Mouse (Mus musculus): ENCODE data around the gene Prep.
"Not testable (repeated sequence)": the region's sequence is repeated elsewhere in the genome, so short reads cannot be mapped to it uniquely, and the experiment has no call there.

Gene Prep

DNA sequence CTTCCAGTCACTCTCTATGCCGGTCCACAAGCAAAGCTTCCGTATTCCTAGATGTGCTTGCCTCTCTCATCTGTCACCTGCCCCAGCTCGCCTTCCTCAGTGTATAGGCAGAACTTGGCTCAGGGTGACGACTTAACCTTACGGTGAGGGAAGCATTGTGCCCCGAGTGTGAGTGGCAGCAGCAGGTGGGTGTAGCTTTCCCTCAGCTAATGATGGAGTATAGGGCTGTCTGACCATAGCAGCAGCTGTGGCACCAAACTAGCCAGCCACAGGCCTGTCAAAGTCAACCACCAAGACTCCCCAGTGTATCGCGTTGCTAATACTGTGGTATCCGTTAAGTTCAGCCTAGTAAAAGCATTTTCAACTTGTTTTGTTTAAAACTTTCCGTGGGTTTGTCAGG is 9.6 kb downstream of the Prep start:
- DNase-seq = no peak

DNA sequence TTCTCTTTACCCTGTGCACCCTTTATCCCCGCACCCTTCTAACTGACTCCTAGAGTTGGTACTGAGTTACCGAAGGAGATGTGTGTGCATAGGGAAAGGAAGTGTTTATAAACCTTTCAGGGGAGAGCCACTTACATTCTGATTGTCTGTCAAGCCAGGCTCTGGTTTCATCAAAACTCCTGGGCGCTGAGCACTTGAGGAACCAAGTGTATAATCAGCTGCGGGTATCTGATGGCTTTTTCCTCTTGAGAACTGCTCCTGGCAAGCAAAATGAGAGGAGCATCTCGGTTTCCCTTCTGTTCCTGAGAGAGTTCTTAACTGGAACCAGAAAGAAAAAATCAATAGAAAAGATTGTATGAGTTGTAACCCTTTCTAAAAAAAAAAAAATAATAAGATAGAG is 10.3 kb downstream of the Prep start:
- no peak for DNase-seq

DNA sequence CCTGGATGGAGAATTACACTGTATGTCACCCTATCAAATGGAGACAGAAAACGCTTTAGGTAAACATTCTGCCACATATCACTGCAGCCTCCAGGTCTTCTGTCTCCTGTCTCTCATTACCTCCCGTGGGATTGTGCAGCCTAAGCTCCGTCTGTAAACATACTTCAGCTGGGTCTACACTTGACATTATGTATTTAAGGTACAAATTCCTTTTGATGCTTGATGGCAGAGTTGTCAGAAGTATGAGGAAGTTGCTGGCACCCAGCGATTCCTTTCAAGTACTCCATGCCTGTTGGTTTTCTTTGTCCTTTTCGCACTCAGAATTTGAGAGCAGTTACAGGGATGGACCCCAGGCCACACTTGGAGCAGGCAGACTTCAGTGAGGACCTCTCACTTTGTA is 12.8 kb downstream of the Prep start:
- DNase-seq = no peak

DNA sequence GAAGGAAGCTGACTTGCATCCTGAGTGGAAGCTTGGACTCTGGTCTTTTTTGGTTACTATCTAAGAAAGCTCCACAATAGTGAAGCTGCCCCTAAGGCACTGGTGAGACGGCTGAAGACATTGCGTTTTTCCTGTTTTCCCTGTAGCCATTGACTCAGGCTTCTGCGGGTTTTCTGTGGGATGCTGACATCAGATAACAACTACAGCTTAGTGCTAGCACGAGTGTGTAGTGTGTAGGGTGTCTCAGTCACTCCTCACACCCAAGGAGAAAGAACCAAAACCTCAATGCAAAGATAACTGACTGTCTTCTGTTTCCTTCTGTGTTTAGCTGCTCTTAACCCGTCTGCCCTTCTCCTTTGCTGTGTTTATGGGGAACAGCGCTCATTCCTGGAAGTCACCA is 13.5 kb downstream of the Prep start:
- no peak for DNase-seq

DNA sequence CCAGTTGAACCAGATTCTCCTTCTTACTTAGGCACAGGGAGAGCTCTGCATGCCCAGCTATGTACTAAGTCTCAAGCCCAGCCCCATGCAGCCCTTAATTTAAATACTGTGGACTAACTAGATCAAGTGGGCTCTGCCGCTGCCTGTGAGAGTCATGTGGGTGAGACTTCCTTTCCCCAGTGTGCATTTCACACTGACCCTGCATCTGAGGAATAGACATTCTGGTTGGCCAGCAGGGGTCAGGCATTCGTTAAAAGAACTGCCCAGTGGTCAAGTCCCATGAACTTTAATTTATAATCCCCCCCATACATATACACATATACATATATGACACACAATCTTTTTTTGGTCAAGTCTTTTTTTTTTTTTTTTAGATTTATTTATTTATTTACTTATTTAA is 15.7 kb downstream of the Prep start:
- no peak for DNase-seq

DNA sequence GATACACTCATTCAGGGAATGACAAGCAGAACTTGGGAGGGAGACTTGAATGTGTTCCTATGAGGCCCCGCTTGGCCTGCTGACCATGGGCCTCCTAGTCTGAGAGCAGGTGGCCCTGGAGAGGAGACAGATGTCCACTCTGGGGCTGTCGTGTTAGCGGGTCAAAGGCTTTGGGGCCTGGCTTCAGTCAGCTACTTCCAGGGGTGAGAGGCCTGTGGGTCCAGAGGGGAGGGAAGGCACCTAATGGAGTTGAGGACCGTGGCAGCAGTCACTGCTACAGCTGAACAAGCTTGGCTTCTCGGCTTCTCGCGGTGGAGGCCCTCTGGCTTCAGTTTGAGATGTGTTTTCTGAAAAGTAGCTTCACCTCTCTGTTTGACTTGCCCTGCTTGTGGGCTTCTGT is 17.0 kb downstream of the Prep start:
- not testable (repeated sequence) for DNase-seq

DNA sequence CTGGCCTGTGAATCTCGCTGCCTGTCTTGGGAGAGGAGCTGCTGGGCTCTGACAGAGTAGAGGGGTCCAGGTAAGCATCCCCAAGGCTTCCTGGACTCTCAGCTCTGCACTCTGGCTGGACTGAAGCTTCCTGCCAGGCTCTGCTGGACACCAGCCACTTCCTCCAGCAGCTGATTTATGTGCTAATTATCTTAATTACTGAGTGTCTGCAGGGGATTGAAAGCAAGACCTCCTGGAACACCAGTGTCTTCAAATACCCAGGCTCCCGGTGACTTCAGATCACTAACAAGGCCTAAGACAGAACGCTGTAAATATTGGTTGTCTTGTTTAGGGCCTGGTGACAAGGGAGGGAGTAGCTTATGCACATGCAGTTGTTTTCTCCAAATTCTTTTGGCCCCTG is 17.5 kb downstream of the Prep start:
- DNase-seq = no peak

DNA sequence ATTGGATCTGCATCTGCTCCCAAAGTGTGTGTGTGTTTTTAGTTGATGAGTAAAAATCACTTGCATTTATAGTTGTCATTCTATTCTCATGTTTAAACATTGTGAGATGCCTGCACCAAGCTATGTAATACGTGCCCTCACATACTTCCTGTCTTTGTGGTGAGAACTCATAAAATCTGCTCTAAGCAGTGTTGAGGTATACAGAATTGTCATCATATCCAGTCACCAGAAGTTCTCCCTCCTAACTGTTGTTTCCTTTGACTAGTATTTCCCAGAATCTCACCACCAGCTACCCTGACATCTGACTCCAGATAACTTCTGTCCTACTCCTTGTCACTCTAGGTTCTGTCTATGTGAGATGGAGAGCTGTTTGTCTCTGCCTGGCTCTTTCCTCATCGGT is 18.3 kb downstream of the Prep start:
- DNase-seq = no peak

DNA sequence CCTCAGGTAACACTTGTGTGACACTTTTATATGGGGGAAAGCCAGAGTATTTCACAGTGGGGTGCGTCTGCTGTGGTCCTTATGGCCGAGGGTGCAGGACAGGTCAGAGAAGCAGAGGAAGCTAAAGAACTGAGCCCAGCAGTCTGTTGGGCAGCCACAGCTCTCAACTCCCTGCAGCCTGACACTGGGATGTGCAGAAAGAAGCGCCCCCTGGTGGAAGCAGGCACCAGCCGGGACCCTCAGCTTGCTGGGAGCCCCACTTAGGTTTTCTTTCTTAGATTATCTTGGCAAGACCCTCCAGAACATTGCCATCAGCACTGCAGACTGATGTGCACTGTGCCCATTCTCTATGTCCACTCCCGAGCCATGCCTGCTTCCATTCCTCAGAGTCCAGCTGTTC is 19.6 kb downstream of the Prep start:
- no peak for DNase-seq

DNA sequence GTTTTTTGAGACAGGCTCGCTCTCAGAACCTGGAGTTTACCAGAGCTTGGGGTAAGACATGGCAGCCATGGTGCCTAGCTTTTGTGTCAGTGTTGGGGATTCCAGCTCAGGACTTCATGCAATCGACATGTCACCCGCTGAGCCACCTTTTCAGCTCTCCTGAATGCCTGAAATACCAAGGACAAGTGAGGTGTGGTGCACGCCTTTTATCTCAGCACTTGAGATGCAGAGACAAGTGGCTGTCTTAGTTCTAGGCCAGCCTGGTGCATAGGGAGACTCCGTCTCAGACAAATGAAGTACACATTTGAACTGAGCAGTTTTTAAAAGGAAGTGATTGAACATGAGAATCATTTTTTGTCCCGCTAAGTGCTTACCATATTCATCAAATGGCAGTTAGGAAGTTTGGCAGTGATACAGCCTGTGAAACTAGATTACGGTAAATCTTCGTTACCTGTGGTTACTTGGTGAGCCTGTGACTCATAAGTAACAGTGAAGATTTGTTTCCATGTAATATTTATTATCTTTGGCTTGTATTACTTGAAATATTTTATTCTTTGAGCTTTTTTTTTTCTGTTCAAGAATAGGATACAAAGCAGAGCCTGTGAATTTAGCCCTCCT is 24.6 kb downstream of the Prep start:
- no peak for DNase-seq

DNA sequence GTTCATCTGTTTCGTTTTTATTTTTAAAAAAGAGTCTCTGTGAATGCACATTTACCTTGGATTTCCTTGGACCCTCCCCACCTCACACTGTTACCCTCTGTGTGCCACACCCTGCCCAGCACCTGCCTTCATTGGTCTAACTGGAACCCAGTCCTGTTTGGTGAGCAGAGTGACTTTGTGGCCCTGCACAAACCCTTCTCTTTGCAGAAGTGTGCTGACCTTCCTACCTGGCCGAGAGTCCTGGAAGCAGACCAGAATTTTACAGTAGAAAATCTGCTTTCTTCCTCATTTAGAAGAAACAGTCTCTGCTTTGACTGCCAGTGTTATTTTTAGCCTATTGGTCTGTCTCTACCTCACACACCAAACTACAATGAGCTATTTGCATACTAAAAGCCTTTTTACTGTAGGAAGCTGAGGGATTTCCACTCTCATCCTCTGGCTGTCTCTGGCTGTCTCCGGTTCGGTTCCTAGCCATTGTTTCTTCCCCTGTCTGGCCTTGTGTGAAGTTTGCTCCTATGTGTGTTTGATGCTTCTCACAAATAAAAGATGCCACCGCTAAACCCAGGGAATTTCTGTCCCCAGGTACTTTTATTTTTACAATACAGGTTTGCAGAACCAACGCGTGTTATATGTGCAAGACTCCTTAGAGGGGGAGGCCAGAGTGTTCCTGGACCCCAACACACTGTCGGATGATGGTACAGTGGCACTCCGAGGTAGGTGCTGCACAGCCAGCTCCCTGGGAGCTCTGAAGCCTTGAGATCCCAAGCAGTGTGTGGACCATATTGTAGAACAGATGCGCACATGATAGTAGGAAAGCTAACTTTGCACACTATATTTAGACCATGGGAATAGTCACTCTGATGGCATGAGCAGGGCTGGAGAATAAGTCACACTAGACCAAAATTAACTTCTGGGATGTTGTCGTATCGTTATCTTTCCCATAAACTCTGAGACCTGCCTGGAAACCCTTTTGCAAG is 25.4 kb downstream of the Prep start:
- DNase-seq = no peak

DNA sequence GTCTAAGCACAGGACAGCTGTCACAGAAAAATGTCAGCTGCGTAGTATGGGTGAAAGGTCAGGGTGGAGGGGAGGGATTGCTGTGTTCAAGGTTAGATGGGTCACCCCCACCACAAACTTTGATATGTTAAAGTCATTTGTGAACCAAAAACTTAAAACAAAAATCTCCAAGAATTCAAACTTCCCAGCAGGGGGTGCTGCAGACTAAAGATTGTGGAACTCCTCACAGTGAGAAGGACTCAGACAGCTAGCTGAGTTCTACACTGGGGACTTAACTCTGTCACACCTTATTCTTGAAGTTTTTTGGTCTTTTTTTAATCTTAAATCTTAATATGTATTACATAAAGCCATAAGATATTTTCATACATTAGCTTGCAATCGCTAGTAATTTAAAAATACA is 31.7 kb downstream of the Prep start:
- no peak for DNase-seq

DNA sequence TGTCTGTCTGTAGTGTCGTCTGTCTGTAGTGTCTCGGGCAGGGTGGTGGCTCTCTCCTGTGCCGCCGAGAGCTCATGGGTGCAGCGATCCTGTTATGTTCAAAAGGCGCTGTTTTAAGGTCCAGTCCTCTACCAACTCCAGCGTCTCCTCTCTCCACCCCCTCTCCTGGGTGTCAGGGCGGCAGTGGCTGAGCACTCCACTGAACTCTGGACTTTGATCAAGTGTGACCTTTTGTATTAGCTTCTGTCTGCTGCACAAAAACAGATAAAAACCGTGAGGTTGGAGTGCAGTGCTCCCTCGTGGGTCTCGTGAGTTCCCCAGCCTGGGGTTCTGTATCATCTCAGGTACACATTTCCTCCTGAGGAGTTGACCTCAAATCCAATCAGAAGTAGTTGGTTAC is 33.5 kb downstream of the Prep start:
- peak; percentile 43 for DNase-seq

DNA sequence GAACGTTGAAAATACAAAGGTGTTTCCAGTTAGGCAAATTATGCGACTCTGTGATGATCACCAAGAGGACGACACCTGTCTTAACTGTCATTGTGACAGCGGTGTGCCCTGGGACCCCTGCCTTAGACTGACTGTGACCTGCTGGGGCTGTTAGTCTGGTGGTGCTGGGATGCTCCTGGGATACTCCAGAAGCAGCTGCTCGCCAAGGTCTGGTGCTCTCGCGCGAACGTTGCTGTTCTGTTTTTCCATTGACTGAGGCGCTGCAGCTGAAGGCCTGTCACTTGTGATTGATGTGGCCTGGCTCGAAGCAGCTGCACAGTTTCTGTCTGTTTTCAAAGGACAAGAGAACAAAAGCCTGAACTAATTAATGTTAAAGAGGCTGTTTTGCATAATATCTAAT is 36.2 kb downstream of the Prep start:
- DNase-seq = peak; percentile 7

DNA sequence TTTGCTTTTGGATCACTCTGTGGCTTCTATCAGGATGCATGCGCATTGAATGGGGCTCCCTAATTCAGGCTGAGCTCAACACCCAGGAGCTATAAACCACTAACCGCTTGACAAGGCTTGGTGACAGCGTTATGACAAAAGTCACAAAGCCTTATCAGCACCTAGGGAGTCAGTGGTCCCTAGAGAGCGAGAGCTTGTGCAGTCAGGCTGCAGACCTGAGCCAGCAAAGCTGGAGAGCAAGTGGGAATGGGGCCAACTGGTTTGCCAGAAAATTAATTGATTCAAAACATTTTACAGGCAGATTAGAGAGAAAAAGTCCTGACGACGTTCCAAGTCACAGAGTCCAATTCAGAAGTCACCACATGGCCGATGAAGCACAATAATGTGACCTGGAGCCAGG is 37.1 kb downstream of the Prep start:
- DNase-seq = peak; percentile 56

DNA sequence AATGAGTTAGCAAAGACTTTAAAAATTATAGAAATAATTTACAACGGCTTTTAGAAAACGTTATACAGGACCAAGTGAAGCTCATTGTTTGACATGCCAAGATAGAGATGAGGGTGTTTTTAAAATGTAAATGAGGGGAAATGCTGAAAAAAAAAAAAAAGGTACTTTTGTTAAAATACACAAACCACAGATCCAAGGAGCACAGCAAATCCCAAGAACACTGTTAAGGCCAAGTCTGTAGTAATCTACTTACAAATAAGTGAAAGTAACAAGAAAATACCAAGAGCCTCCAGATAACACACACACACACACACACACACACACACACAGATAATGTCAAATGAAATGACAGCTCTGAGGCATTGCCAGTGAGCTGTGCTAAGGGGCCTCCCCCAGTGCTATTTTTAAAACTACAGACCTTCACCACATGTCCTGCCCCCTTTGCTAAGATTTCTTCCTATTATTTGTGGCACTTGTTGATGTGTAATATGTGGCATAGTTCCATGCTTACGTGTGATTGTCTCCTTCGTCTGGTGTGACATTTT is 37.6 kb downstream of the Prep start:
- DNase-seq = no peak

DNA sequence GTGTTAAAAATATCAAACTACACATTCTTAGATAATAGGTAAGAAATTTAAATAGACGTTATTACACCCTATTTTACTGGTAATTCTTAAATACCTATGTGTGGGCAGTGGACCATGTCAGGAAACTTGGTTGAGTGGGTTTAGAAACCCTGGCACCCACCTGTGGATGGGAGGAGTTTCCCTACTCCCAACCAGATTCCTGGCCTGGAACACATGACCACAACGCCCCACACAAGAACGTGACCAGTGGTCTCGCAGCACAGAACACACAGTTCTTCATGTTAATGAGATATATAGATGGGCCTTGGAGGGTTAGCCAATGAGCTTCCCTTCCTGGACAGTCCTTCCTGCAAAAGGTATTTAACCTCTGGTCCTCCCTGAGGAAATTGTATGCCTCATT is 39.5 kb downstream of the Prep start:
- DNase-seq = no peak

DNA sequence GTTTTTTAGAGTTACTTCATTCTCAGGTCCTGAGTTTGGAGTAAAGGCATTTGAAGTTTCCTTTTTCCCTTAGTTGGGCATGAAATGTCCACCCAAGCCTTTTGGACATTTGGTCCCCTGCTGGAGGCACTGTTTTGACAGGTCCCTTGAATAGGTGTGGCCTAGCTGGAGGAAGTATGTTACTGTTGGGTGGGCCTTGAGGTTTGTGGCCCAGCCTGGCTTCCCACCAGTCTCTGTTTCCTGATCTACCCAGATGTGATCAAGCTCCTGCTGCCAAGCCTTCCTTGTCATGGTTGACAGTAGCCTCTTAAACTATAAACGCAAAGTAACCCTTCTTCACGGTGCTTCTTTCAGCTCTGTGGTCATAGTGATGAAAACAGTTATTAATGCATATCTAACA is 40.3 kb downstream of the Prep start:
- no peak for DNase-seq

DNA sequence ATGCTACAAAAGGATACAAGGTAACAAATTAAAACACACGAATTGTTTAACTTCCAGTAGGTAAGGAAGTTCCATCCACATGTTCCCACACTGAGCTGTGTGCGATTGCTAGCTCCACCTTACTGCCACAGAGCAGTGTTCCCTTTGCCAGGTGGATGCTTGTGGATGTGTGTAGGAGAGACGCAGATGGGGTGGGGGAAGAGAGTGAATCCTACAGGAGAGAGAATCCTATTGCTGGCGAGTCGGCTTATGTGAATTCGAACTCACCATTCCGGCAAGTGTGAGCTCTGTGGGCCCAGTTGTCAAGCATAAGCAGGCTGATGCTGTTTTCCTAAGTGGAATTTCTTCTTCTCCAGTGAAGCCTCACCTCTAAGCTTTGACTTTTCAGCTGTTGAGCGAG is 42.0 kb downstream of the Prep start:
- no peak for DNase-seq

DNA sequence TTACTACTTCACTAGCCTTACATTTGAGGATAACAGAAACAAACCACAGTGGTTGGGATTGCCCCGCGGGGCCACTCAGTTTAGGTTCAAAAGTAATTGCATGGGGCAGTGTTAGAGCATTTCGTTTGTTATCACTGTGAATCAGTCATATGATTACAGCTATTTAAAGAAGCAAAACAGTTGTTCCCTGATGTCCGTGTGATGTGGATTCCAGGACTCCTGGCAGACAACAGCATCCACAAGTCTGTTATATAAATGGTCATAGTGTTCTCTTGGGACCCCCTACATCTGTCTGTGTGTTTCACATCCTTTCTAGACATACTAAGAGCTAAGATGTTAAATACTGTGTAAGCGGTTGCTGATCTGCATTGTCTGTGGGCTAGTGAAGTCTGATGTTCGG is 43.0 kb downstream of the Prep start:
- DNase-seq = no peak

DNA sequence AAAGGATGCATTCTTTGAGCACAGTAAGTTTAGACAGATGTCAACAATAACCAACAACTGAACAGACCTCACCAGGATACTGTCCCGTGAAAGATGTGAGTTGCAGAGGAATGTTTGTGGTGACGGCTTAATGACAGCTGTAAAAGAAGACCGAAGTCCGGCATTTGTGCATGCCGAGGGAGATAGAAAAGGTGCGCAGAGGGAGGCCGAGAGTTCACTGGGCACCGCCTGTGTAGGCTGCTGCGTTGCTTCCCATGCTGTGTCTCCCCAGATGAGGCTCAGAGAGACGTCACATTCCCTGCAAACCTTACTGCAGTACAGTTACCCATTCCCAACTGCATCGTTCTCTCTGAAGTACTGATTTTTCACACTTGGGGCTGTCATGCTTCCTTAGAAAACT is 45.9 kb downstream of the Prep start:
- no peak for DNase-seq

DNA sequence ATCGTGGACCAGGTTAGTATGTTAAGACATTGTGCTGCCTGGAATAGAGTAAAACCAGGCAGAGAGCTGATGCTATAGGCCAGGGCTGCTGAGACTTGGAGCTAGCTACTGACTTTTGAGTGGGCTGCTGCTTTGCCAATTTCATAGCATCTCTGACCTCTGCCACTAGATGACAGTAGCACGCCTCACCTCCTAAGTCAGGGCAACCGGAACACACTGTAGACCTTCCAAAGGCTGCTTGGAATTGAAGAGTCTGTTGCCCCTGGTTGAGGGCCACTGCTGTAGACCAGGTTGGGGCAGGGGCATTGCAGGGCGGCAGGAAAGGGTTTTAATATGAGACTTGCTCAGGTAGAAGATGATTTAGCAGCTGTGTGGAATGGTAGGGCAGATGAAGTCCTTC is 47.5 kb downstream of the Prep start:
- DNase-seq = no peak

DNA sequence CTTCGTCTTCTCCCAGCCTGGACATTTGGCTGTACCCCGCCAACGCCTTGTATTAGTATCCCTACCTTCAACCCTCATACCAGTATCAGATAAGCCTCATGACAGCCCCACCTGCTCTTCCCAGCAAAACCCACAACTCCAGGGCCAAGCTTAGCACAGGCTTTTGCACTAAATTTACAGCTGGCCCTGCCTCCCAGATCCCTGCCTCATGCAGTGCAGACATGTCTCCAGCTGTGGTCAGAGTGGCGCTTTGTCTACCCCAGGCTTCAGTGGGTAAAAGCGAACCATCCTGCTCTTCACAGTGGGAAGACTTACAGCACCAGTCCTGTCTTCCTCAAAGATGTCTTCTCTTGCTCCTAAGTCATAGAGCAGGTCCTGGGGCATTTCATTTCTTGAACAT is 49.8 kb downstream of the Prep start:
- DNase-seq = no peak

DNA sequence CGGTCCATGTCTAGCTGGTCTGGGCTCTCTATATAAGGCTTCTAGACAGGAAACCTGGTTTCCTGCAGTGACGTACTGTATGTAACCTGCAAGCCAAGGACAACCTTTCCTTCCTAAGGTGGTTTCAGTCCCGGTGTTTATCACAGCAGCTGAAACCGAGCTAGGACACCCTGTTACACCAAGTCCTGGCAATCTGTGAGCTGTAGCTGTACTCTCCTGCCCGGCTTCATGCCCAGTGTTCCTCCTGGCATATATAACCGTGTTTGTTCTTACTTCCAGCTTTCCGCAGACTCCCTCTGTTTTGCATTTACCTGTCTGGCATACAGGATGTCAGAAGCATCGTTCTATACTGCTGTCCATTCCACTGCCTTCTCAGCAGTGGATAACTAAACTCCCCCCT is 51.4 kb downstream of the Prep start:
- DNase-seq = no peak

Measured in kidney, adult 11 months (tissue).